Mouse (Mus musculus) testis, adult 2 months (tissue): Measurements from ENCODE around the gene Sppl2c.

Experiments used
- CTCF ChIP-seq: fragments of 200-500 bp; IDR thresholded peaks from 2 replicates; pipeline ENCODE4 v1.5.1; 2012; ENCODE audit warnings: low read depth, mild to moderate bottlenecking, inconsistent platforms, low read length, moderate library complexity; ENCODE audit not compliant: control insufficient read depth, insufficient read depth, insufficient replicate concordance
- POLR2A ChIP-seq: fragments of 200-500 bp; IDR thresholded peaks from 2 replicates; pipeline ENCODE4 v1.6.1; 2012; ENCODE audit warnings: low read depth, mild to moderate bottlenecking, inconsistent platforms, low read length, moderate library complexity; ENCODE audit not compliant: control insufficient read depth

DNA sequence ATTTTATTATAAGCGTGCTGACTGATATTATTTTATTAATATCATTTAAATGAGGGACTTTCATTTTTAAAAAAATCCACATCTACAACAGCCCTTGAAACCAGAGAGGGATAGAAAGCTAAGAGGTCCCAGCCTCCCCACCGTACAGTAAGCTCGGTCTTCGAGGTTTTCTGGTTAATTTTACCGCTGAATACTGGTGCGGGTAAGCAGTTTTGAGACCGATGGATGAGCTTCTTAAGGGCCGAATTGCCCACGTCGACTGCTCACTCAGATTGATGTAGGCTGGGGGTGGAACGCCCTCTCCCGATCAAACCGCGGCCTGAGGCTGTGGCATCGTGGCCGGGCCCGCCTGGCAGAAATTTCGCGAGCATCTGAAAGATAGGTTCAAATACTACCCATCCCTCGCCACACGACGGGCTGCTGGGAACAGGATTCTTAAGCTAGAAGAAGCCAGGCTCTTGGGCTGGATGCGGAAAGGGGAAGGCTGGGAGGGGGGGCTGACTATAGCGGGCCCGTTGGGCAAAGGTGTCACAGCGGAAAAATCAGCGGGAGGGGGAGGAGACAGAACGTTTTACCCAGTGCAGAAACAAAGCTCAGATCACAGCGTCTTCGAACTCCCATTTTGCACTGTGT, 47.6 kb downstream of the Sppl2c start:
- TF ChIP-seq POLR2A: no peak
- TF ChIP-seq CTCF: no peak
